Mouse (Mus musculus) cerebellum, adult 9-10 months (tissue): ENCODE results near the gene Casp8.
"Not testable (repeated sequence)": the region's sequence is repeated elsewhere in the genome, so short reads cannot be mapped to it uniquely, and the experiment has no call there.

ENCODE experiments used
- DNase-seq: peaks from one replicate; pipeline ENCODE4 v3.0.0; 2022

Casp8 gene

DNA sequence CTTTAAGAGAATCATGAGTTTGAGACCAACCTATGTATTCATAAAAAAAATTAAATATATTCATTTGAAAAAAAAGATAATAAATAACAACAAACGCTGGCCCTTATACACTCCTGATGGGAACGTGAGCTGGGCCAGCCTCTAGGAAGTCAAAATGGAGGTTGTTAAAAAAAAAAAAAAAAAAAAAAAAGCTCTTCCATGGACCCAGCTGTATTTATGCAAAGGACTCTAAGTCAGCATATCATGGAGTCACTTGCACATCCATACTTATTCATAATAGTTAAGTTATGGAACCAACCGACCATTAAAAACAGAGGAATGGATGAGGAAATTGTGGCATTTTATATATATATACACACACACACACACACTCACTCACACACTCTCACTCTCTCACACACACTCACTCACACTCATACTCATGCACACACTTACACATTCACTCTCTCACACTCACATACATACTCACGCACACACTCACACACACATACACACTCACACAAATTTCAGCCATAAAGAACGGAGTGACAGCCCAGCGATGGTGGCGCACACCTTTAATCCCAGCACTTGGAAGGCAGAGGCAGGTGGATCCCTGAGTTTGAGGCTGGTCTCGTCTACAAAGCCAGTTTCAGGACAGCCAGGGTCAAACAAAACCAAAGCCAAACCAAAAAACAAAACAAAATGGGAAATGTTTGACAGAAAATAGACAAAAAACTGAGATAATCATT is 6.5 kb downstream of the Casp8 start:
- no peak for DNase-seq

DNA sequence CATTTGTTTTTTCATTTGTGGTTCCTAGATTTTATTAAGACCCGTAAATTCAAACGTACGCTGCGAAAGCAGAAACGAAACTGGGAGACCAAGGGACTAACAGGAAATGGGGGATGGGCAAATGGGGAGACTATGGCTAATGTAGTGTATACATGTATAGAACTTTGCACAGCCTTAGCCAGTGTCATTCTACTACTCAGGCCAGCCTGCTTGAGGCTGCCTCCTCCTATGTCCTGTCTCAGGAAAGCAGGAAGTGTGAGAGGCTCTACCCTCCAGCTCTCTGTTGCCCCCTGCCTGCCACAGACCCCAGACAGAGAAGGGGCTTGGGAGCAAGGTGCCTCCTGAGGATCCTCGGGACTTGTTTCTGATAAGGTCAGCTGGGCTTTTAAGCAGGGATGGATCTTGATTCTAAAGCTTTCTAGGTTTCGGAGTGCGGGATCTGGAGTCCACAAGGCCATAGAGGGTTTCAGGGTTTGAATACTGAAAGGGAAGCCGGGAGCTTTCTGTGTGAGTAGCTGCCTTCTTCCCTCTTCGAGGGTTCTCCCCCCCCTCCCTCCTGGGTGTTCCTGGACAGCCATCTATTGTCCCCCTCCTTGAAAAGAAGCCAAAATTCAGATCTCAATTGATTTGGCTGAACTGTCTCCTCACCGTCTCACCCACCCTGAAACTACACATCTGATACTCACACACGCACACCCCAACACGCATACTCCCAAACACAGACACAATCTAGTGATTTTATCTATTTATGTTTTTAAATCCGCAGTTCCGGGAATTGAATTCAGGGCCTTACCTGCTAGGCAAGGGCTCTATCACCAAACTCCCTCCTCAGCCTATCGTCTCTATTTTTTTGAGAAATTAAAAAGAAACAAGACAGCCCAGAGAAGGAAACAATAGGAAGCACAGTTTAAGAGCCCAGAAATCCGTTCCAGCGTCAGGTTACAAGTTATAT is 7.4 kb downstream of the Casp8 start:
- no peak for DNase-seq

DNA sequence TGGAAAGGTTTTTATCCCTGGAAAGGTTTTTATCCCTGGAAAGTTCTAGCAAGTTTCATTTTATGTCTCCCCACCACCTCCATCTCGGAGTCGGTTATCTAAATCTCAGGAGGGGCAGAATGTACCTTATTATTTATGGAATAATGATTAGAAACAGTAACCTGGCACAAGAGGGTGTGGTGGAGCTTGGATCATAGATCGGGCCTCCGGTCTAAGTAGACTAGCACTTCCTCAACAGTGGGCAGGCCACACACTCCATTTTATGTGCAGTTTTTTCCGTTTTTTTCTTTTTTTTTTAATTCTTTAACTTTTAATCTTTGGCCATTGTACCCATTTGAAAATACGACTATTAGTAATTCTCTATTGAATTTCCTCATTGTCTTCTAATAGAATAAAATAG is 8.4 kb downstream of the Casp8 start:
- no peak for DNase-seq

DNA sequence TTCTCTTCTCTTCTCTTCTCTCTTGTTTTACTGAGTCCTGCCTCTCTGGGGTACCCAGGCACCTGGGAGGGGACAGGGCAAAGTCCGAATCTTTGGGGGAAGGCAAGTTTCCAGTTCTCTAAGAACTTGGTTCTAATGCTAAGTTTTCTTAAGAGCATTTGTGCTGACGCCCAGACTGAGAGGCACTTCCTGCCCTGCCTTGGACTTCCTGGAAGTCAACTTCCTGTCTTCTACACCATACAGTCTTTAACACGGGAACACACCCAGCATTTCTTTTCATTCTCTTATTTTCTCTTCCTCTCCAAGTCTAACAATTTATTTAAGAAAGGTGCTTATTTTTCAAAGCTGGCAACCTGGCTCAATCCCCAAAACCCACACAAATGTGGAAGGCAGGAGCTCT is 11.5 kb downstream of the Casp8 start:
- DNase-seq: no peak

DNA sequence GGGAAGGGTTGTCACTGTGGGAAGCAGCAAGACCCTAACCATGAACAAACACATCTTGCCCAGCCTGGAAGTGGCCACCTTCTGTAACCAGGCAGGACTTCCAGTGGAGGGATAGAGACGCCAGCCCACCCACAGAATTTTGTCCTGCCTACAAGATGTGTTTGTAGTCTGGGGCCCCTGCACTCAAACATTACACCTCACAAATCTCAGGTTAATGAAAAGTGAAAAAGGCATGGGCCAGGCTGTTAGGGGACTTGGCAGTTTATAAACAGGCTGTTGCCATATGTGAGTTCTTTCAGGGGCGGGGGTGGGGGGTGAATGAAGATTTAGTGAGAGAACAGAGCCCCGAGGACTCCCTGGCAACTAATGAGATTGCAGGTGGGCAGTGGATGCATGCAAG is 31.1 kb downstream of the Casp8 start:
- no peak for DNase-seq

DNA sequence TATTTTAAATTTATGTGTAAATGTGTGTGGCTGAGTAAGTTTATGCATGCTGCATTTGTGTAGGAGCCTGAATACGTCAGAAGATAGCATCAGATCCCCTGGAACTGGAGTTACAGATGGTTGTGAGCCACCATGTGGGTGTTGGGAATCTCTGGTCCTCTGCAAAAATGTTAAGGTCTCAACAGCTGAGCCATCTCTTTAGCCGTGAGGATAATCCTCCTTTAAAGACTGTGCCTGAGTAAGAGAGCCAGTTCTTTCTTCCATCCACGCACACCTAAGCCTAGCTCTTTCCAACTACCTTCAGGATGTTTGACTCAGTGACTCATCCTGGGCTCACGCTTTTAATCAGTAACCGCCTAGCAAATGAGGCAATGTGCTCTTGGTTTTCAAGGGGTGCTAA is 35.6 kb downstream of the Casp8 start:
- no peak for DNase-seq

DNA sequence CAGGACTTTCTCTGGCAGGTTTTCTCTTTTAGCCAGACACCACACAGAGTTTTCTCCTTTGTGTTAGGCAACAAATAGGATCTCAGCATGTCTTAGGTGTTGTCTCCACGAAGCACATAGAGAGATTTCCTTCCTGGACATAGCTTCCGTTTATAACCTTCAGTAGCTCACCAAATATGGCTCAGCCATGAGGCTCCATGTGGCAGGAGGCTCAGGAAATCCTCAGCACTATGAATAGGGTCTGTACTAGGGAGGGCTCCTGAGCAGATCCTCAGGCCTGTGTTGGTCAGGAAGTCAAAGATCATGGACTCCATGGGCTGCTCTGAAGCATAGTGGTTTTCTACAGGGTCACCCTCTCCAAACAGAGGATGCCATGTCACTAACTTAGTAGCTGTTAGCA is 37.0 kb downstream of the Casp8 start:
- no peak for DNase-seq

DNA sequence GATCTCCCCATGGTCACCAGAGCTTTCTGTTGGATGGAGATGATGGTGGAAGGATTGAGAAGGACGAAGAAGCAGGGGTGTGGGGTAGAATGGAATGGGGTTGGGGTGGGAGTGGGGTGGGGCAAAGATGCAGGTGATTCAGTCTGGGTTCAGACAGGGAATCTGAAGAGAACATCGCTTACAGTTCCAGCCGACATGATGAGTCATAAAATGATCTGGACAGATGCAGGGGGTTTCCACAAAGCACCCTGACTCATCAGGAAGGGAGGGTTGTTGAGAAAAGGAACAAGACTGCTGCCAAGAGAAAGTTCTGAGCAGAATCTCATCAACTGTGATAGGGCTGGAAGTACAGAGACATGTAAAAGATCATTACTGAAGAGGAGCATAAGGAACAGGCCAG is 61.6 kb downstream of the Casp8 start:
- DNase-seq: not testable (repeated sequence)

DNA sequence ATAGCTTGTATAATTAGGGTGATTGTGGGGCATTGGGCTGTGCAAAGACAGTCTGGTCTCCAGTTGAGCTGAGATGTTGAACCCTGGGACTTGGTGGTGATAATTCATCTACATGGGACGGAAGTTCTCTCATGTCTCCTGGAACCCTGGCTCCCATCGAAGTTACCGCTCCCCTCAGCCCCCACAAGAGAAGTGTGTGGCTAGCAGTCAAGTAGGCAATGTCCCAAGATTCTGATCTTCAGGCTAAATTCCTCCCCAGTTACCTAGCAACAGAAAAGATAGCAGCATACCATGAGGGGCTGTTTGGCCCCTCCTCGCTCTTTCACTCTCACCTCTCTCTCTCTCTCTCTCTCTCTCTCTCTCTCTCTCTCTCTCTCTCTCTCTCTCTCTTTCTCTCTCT is 64.0 kb downstream of the Casp8 start:
- DNase-seq: not testable (repeated sequence)

DNA sequence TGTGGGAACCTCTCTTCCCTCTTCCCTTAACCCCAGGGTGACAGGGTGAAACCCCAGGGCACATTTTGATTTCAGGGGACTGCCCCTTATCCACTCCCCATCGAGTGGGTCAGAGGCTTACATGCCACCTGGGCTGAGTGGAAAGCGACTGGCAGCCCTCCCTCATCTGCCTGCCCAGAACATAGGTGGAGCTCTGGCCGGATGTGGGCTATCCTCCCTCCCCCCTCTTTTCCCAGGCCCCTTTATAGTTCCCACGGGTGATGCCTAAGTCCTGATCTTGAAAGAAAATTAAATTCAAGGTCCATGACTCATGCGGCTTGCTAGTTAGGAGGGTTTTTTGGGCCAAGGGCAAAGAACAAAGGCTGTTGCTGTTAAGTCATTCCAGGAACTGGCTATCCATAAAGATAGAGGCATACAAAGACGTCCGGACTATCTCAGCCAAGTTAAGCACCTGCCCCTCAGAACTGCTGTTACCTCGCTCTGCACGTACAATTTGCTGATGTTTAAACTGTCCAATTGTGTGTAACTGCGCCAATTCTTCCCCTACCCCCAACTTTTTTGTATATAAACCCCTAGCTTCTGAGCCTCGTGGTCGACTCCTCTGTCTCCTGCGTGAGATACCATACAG is 64.7 kb downstream of the Casp8 start:
- DNase-seq: not testable (repeated sequence)

DNA sequence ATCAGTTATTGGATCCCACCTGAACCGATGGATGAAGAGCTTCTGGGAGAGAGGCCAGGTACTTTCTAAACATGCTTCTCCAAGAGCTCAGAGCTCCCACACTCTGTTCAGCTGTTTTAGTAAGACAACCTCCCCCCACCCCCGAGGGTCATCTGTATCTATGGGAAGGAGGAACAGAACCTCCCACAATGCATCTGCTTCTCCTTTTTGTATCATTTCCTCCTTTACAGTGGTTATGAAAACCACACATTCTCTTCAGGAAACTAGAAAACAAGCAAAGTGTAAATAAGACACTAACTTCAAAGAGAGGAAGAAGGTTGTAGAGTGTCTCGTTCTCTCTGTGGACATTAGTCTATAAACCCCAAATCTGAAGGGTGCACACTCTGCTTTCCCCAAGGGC is 65.4 kb downstream of the Casp8 start:
- DNase-seq: not testable (repeated sequence)

DNA sequence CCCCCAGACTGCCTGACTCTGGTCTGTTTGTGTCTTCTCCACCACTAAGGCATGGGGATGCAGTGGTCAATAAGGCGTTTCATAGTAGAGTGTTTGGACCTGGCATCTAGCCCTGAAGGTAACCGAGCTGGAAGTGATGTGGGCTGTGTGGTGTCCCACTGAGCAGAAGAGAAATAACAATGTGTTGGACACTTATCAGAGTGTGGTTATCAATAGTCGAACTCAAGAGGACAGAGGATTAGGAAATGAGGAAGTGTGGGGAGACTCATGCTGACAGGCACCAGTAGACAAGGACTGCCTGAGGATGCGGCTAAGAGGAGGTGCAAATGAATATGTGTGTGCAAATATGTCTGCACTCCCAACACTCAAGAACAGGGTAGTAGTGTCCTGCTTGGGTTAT is 81.3 kb downstream of the Casp8 start:
- DNase-seq: not testable (repeated sequence)

DNA sequence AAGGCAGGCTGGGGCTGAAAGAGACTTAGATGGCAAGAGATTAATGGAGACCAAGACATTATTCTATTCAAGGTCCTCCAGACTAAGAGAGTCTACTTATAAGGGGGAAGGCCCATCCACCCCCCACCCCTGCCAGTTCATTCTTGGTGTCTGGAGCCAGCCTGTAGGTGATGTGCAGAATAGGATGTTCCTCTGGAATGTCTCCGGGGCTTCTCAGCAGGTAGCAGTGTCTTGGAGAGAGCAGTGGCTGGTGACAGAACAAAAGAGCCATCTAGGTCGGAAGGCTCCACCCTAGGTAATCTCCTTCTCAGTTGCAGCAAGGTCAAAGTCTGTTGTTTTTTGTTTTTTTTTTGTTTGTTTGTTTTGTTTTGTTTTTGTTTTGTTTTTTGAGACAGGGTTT is 84.1 kb downstream of the Casp8 start:
- DNase-seq: not testable (repeated sequence)

DNA sequence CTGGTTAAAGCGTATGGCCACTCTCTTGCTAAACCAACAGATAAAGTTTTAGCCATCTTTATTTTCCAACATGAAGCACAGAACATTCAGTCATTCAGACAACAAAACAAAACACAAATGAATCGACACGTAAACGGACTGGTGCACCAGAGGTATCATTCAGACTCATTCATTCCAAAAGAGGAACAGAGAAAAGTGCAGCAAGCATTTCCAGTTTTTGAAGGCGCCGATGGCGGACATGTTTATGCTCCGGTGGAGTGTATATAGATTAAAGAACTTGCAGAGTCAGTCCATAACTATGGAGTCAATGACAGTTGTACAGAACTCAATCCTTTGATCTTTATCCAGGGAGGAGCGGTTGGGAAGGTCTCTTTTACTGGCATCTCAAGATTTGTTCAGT is 88.1 kb downstream of the Casp8 start:
- not testable (repeated sequence) for DNase-seq

DNA sequence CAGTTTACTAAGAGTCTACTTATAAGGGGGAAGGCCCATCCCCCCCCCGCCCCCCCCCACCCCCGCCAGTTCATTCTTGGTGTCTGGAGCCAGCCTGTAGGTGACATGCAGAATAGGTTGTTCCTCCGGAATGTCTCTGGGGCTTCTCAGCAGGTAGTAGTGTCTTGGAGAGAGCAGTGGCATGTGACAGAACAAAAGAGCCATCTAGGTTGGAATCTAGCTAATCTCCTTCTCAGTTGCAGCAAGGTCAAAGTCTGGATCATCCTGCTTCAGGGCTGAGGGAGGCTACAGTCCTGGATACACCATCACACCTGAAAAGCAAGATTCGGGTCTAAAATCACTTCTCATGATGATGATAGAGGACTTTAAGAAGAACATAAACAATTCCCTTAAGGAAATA is 90.5 kb downstream of the Casp8 start:
- no peak for DNase-seq

DNA sequence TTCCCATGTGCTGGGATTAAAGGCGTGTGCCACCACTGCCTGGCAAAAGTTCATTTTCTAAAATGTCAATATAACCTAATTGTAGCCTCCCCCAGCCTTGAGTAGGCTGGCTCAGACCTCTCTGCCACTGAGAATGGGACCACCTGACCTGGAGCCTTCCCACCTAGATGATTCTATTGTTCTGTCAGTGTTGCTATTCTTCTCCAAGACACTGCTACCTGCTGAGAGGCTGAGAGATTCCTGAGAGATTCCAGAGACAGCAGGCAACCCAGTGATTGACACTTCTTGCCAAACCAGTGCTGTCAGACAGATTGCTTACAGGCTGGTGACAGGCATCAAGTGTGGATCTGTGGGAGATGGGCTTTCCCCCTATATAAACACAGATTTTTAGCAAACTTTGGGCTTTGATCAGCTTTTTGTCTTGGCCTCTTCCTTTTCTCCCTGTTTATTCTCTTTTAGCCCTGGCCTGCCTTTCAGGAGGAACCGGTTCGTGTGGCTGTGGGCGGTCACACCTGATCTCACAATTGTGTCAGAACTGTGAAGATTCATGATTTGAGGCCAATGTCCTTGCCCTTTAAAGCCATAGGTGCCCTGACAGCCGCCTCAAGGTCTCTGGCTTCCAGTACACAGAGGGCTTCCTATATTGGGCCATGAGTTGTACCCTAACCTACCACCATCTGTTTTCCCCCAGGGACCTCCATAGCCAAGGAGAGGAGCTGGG is 94.8 kb downstream of the Casp8 start:
- DNase-seq: no peak

DNA sequence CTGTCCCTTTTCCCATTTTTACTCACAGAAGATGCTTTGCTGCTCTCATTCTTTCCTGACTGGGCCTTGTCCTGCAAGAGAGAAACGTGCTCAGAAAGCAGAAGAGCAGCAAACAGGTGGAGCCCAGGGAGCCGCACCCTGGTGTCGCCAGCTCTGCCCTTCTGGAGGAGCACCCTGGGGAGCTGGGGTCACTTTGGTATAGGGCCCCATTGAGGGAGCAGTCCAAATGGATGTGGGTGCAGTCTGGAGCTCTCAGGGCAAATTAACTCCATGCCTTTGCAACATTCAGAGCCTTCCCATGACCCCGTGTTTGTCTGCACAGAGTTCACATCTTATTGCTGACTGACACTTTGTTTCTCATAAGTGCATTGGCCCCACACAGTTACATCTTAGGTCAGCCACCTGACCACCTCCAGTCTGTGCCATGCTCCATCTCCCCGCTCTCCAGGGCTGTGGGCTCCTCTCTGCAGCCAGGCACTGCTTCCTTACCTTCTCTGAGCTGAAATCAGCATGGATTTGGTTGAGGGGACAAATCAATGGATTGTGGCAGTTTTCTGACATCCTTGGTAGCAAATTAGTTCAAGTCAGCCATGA is 95.6 kb downstream of the Casp8 start:
- DNase-seq: not testable (repeated sequence)

DNA sequence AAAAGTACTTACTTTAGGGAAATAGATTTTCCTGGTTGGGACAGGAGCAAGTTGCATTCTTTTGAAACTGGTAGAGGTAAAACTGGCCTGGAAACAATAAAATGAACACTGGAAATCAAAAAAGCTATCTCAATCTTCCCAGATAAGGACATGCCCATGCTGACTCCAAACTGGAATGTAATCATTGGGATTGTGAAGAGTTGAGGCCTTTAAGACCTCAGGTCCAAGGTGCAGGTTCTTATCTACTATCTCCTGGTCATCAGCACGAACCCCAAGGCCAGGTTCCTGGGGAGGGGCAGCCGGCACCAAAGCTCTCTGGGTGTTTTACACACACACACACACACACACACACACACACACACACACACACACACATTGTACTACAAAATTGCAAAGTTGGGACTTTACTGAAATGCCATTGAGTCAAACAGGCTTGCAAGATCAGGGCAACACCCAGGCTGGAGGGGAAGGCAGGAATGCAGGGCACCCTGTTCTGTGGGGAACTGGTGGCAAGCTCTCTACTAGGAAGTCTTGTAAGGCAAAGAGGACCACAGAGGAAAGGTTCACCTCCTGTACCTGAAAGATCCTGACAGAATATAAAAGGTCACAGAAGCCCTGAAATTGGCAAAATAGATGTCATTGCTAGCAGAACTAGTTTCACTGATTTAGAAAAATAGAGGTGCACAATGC is 96.5 kb downstream of the Casp8 start:
- not testable (repeated sequence) for DNase-seq

DNA sequence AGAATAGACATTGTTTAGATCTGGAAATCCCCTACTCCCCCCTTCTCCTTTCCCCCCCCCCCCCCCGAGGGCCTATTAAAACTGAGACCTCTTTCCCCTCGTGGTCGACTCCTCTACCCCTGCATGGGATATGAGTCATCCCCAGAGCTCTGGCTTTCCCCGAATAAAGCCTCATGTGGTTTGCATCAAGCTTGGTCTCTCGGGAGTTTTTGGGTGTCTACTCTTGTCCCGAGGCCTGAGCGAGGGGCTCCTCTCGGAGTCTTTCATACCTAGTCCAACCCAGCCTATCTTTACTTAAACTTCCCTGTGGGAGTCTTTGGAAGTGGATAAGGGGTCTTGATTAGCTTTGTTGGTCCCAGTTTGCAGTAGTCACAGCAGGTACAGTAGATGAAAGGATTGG is 97.2 kb downstream of the Casp8 start:
- not testable (repeated sequence) for DNase-seq
